ENCODE assay signal across 20 mouse cellular contexts in the genomic region with DNA sequence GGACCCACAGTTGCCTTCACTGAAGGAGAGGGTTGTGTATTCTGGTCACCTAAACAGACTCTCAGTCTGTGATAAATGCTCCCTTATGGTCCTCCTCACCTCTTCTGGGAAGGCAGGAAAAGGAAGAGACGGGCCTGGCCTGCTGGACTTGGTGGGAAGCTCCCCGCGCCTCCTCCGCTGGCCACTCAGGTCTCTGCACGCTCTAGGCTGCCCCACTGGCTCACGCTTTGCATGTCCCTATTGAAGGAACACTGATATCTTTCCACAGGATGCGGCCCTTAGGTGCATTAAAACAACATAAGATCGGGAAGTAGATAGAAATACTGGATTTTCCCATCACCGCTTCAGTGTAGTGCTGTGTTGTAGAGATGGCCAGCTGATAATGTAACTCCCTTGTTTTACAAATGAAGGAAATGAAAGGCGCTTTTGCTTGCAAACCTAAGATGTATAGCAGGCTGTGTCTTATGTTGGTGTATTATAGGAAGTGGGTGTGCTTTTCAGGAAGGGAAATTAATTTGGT.
DNase-seq lines count a peak whose midpoint lies in the region; ATAC-seq and TF ChIP-seq lines count a peak whose summit lies in the region.
"Had no signal": no experiment of that assay in that cellular context is flagged by ENCODE, and none has a peak within 500 bp of the region (broad histone marks: within the 10 kb centered on the region; RNA-seq: fewer than 3 reads in every experiment).

No protein-coding gene starts in this region.

- no peak overlapping the region for H3K4me3 ChIP-seq in heart, postnatal 0 days (ENCODE audit: low read depth, low read length)
- H3K4me3 ChIP-seq in lung, postnatal 0 days (ENCODE audit: low read depth, low read length): no peak overlapping the region
- no peak overlapping the region for H3K4me3 ChIP-seq in stomach, postnatal 0 days (ENCODE audit: low read depth, low read length)
- H3K4me3 ChIP-seq: embryonic facial prominence, embryonic 10.5 days; forebrain, embryonic 13.5 days; gastrocnemius, adult 2 months; heart, embryonic 10.5 days; hindbrain, embryonic 12.5 days had no signal

- no peak for ATAC-seq in heart, postnatal 0 days (ENCODE audit: insufficient read depth, low read depth)
- peak; percentile 85 for ATAC-seq in lung, postnatal 0 days
- 0 out of 2 replicates have a peak, but pooled peaks have one; percentile 11 for ATAC-seq in stomach, postnatal 0 days (ENCODE audit: low FRiP score, low TSS enrichment)
- ATAC-seq: forebrain, embryonic 13.5 days; forebrain, postnatal 0 days; hindbrain, embryonic 16.5 days; inflammation-experienced regulatory T-cells, adult 6 months had no signal

- H3K27ac ChIP-seq in heart, postnatal 0 days (ENCODE audit: low read depth): peak overlapping the region; percentile 75
- H3K27ac ChIP-seq in lung, postnatal 0 days (ENCODE audit: low read length): peak overlapping the region; percentile 16; the same call in 1 of the 2 replicates
- no peak overlapping the region for H3K27ac ChIP-seq in stomach, postnatal 0 days (replicated peaks)
- H3K27ac ChIP-seq: embryonic facial prominence, embryonic 10.5 days; forebrain, embryonic 13.5 days; gastrocnemius, adult 2 months; heart, embryonic 10.5 days; hindbrain, embryonic 12.5 days had no signal

- peaks cover 26% of the 10 kb centered on the region for H3K36me3 ChIP-seq in heart, postnatal 0 days (replicated peaks; ENCODE audit: control insufficient read depth, insufficient read depth, low read length)
- no peaks in the 10 kb centered on the region for H3K36me3 ChIP-seq in lung, postnatal 0 days (ENCODE audit: insufficient read depth, low read length)
- peaks cover 9% of the 10 kb centered on the region; the same call in 1 of the 2 replicates for H3K36me3 ChIP-seq in stomach, postnatal 0 days (ENCODE audit: control insufficient read depth, insufficient read depth, low read length)

- no peaks in the 10 kb centered on the region for H3K27me3 ChIP-seq in heart, postnatal 0 days (ENCODE audit: control insufficient read depth, insufficient read depth, low read length)
- H3K27me3 ChIP-seq in lung, postnatal 0 days (replicated peaks; ENCODE audit: insufficient read depth, low read length): no peaks in the 10 kb centered on the region
- no peaks in the 10 kb centered on the region for H3K27me3 ChIP-seq in stomach, postnatal 0 days (ENCODE audit: control insufficient read depth, insufficient read depth, low read length)
- H3K27me3 ChIP-seq: forebrain, embryonic 13.5 days; hindbrain, embryonic 12.5 days had no signal

- WGBS in heart, postnatal 0 days: 71% methylated on average over 10 of the region's 10 CpGs
- WGBS in lung, postnatal 0 days: 75% methylated on average over 10 of the region's 10 CpGs
- 94% methylated on average over 10 of the region's 10 CpGs for WGBS in stomach, postnatal 0 days

- H3K4me2 ChIP-seq in heart, postnatal 0 days (ENCODE audit: low read depth, low read length): no peak overlapping the region
- H3K4me2 ChIP-seq in lung, postnatal 0 days (replicated peaks; ENCODE audit: low read depth, low read length): no peak overlapping the region
- no peak overlapping the region for H3K4me2 ChIP-seq in stomach, postnatal 0 days (replicated peaks; ENCODE audit: low read depth)
- H3K4me2 ChIP-seq: forebrain, embryonic 13.5 days; hindbrain, embryonic 12.5 days had no signal

- intact Hi-C loops in heart, postnatal 10 days (cut with DNase I): no loop called here

- TF ChIP-seq EP300 in heart, postnatal 0 days (IDR thresholded peaks at IDR 0.05; ENCODE audit: low read depth): 0 out of 2 replicates have a peak, but pooled peaks have one; percentile 35
- peak; percentile 93 for TF ChIP-seq EP300 in lung, postnatal 0 days (IDR thresholded peaks at IDR 0.05)
- no peak for TF ChIP-seq EP300 in stomach, postnatal 0 days (optimal IDR thresholded peaks at IDR 0.05)

- H3K4me1 ChIP-seq in heart, postnatal 0 days (ENCODE audit: control insufficient read depth, insufficient read depth): peaks cover 24% of the 10 kb centered on the region
- peaks cover 10% of the 10 kb centered on the region; the same call in 1 of the 2 replicates for H3K4me1 ChIP-seq in lung, postnatal 0 days (ENCODE audit: insufficient read depth, low read depth, low read length)
- H3K4me1 ChIP-seq in stomach, postnatal 0 days (replicated peaks; ENCODE audit: control insufficient read depth, insufficient read depth): no peaks in the 10 kb centered on the region
- H3K4me1 ChIP-seq: forebrain, embryonic 13.5 days; hindbrain, embryonic 12.5 days had no signal

- no peak for DNase-seq in heart, postnatal 0 days (ENCODE audit: low spot score)
- DNase-seq in heart, postnatal 10 days: no peak
- peak; percentile 50 for DNase-seq in lung, postnatal 0 days (ENCODE audit: low spot score)
- peak; percentile 50 for DNase-seq in lung, postnatal 14 days
- DNase-seq in stomach, postnatal 0 days (ENCODE audit: low spot score): no peak
- no peak for DNase-seq in frontal cortex, postnatal 10 days (ENCODE audit: low spot score in 2 of 2)
- DNase-seq: adrenal gland, adult 8-10 months; adrenal gland, postnatal 36 days; cerebellum, adult 2 months; cerebellum, postnatal 10 days; forebrain, postnatal 0 days; gastrocnemius, adult 2 months; gastrocnemius, postnatal 25 days; heart, postnatal 36 days had no signal

- H3K9me3 ChIP-seq in heart, postnatal 0 days (replicated peaks; ENCODE audit: control insufficient read depth, low read length): no peaks in the 10 kb centered on the region
- H3K9me3 ChIP-seq in lung, postnatal 0 days (ENCODE audit: low read length): no peaks in the 10 kb centered on the region
- no peaks in the 10 kb centered on the region for H3K9me3 ChIP-seq in stomach, postnatal 0 days (ENCODE audit: control insufficient read depth, low read length)
- H3K9me3 ChIP-seq: embryonic facial prominence, embryonic 10.5 days; forebrain, embryonic 13.5 days; heart, embryonic 10.5 days; hindbrain, embryonic 12.5 days had no signal

- H3K9ac ChIP-seq in heart, postnatal 0 days (replicated peaks; ENCODE audit: low read depth, low read length): no peak overlapping the region
- H3K9ac ChIP-seq in lung, postnatal 0 days (replicated peaks; ENCODE audit: low read depth): no peak overlapping the region
- H3K9ac ChIP-seq in stomach, postnatal 0 days (ENCODE audit: low read length): no peak overlapping the region
- H3K9ac ChIP-seq: forebrain, embryonic 13.5 days; forebrain, postnatal 0 days; hindbrain, embryonic 12.5 days had no signal

- TF ChIP-seq CTCF in heart, postnatal 0 days (IDR thresholded peaks at IDR 0.05; ENCODE audit: low read depth): no peak
- TF ChIP-seq CTCF in lung, postnatal 0 days (IDR thresholded peaks at IDR 0.05): no peak
- no peak for TF ChIP-seq CTCF in stomach, postnatal 0 days (IDR thresholded peaks at IDR 0.05; ENCODE audit: low read depth)

Comparison
In these comparisons a context has a peak if more than half of its experiments do, and no peak if none do; other contexts are left out.
1. DNase-seq: peak in lung, postnatal 0 days (single experiment) and lung, postnatal 14 days (single experiment); none in heart, postnatal 0 days (single experiment), heart, postnatal 10 days (0 of 2), stomach, postnatal 0 days (single experiment) and frontal cortex, postnatal 10 days (0 of 2).